Mouse (Mus musculus) cortical plate, adult 2 months (tissue): ENCODE data around the gene Hcn2. TPM values are rescaled to one million over a fixed set of nuclear protein-coding genes. Genes with fewer than 3 reads are reported as not detected.

Experiments used
- H3K27ac ChIP-seq: fragments of 200-500 bp; 2 replicates; pipeline ENCODE4 v1.5.1; 2012; ENCODE audit warnings: low read length, control low read depth, inconsistent platforms; ENCODE audit not compliant: insufficient read depth
- H3K4me1 ChIP-seq: fragments of 200-500 bp; 2 replicates; pipeline ENCODE4 v1.6.1; 2011; ENCODE audit warnings: low read length; ENCODE audit not compliant: control insufficient read depth, insufficient read depth
- H3K4me3 ChIP-seq: fragments of 200-500 bp; 2 replicates; pipeline ENCODE4 v1.5.1; 2011; ENCODE audit warnings: mild to moderate bottlenecking, low read length, control low read depth; ENCODE audit not compliant: insufficient read depth
- CTCF ChIP-seq: fragments of 200-500 bp; IDR thresholded peaks from 2 replicates; pipeline ENCODE4 v1.5.1; 2011; ENCODE audit warnings: mild to moderate bottlenecking, control low read depth, low read length; ENCODE audit not compliant: insufficient read depth; ENCODE audit errors: extremely low read depth
- POLR2A ChIP-seq: fragments of 200-500 bp; IDR thresholded peaks from 2 replicates; pipeline ENCODE4 v1.6.1; 2011; ENCODE audit warnings: mild to moderate bottlenecking, low read length, control low read depth; ENCODE audit not compliant: insufficient read depth; ENCODE audit errors: extremely low read depth
- polyA plus RNA-seq: library from polyadenylated mRNA; depleted of rRNA; stranded (reverse); fragments of >200 nt; gene quantifications from 2 replicates; pipeline ENCODE4 v1.2.3, GENCODE M21; 2012

Hcn2 gene
- polyA plus RNA-seq, 1 experiment: 123 TPM

- TF ChIP-seq POLR2A: no peak
- TF ChIP-seq CTCF: no peak
- H3K4me1 ChIP-seq: peaks cover 5% of the 10 kb centered on the region
- H3K27ac ChIP-seq: no peak overlapping the region
Observed at GRCm38 (mm10) chr10:79675346-79676035, 40.9 kb upstream of the Hcn2 start.

DNA sequence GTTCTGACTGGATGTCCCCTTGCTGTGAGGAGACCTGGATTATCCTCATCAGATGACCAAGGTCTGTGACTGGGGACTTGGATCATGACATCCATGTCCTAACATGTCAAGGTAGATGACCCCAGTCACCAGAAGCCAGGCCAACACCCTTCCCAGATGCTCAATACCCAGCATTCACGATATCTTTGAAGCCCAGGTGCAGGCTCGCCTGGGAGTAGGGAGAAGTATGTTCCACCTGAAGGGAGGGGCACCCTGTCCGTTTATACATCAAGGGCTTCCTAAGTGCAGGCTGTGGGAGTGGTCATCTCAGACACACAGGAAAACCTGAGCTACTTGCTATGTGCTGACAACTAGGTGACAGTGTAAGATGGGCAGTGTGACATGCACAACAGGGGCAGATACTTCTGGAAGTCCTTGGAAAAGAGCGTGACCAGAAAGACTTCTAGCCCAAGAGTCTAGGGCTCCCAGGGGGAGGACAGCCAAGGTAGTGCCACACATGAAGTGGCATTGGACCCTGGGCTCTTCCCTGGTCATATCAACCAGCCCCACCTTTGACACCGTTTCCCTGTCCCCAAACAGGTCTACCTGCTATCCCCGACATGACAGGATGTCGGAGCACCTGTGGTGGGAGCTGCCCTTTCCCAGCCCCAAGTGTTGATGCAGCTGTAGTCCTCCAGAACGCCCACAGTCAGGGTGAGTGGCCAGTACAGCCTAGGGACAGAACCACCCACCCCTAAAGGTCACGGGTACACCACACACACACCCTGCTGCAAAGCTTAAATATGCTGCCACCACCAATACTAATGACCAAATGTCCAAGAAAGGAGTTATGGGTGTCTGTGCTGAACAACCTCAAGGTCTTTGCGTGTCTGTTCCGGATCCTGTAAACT, 35.6 kb upstream of the Hcn2 start:
- Histone ChIP-seq H3K4me1 (no peaks in the 10 kb centered on the region; the same call in 1 of the 2 replicates), H3K27ac (peak overlapping the region; percentile 25; the same call in 1 of the 2 replicates), H3K4me3 (peak overlapping the region; percentile 33)
- no peak for TF ChIP-seq CTCF
- TF ChIP-seq POLR2A: no peak

More at GRCm38 (mm10) chr10:79675346-79676035, 40.9 kb upstream of the Hcn2 start:
- no peak overlapping the region for H3K4me3 ChIP-seq

- H3K4me1 ChIP-seq: no peaks in the 10 kb centered on the region; the same call in 1 of the 2 replicates
- peak within 1 kb of the TSS; percentile 94 for H3K4me3 ChIP-seq
- TF ChIP-seq POLR2A (peak; percentile 79), CTCF (no peak)
- peak within 1 kb of the TSS; percentile 25; the same call in 1 of the 2 replicates for H3K27ac ChIP-seq
Observed at GRCm38 (mm10) chr10:79681591-79682245, 34.7 kb upstream of the Hcn2 start, which contains the start of gene Cdc34. Gene Cdc34, plus strand, starts transcription at chr10:79682195.

- H3K27ac ChIP-seq: no peak overlapping the region
- H3K4me1 ChIP-seq: no peaks in the 10 kb centered on the region; the same call in 1 of the 2 replicates
- peak overlapping the region; percentile 94 for H3K4me3 ChIP-seq
- no peak for TF ChIP-seq CTCF
- no peak for TF ChIP-seq POLR2A
Observed at GRCm38 (mm10) chr10:79682551-79682915, 33.9 kb upstream of the Hcn2 start.

DNA sequence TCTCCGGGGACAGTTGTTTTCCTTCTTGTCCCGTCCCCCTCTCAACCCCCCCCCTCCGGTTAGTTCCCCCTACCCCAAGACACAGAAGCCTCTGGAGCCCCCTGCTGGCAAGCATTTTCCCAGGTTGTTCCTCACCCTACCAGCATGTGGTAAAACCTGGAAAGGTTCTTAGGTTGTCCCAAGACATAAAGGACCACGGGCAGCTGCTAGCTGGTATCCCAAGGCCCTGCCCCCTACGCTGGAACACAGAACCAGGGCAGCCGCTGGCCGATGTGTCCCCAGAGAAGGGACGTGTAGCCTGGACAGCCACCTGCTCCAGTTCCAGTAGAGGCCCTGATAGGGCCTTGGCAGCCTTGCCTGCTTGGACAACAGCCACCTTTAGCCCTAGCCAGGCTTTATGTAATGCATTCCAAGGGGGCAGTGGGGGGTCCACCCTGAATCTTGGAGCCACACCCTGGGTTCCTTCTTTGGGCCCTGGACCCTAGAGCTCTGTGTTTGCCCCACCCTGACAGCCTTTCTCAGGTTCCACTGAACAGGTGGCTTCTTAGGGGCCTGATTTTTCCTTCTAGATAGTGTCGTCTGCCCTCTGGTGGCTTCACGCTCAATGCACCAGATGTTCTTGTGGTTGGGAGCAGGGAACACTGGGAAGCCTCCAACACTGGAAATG, 33.4 kb upstream of the Hcn2 start:
- peak; percentile 47; the same call in 1 of the 2 replicates for TF ChIP-seq CTCF
- TF ChIP-seq POLR2A: no peak
- Histone ChIP-seq H3K27ac (no peak overlapping the region), H3K4me1 (no peaks in the 10 kb centered on the region; the same call in 1 of the 2 replicates), H3K4me3 (peak overlapping the region; percentile 94)

DNA sequence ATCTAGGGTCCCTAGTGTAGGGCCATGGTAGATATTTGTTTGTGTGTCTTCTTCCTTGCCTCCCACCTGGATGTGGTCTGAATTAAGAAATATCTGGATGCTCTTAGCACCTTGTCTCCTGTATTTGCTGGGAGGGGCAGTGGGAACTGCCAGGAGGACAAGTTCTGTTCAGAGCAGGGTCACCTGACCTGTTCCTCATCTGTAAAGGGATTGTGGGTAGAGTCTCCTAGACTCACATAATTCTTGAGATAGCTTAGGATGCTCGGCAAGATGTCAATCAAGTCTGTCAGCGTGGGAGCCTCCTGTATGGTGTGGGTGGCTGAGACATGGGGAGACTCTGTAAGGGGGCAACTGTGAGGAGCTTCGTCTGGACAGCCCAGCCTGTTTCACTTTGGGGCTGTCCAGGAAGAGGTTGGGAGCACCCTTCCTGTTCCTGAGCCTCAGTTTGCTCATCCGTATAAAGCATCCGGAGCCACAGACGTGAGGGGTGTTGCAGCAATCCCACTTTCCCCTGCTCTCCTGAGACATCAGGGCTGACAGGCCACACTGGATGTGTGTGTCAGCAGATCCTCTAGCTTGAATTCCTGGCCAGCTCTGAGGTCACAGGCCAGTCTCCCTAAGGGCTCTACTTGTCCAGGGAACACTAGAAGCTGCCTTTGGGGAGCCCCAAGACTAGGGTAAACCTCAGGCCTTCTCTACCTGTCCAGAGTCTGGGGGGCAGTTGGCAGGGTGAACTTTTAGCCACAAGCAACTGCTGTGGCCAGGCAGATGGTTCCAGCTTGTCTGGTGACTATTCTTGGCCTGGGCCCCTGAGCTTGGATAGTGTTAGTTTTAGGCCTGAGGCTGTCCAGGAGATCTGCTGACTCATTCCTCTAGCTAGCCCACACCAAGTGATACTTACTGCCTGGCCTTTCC, 32.5 kb upstream of the Hcn2 start:
- Histone ChIP-seq H3K4me3 (peak overlapping the region; percentile 94; the same call in 1 of the 2 replicates), H3K4me1 (no peaks in the 10 kb centered on the region; the same call in 1 of the 2 replicates), H3K27ac (no peak overlapping the region)
- no peak for TF ChIP-seq POLR2A

GRCm38 (mm10) chr10:79684770-79685600, 31.4 kb upstream of the Hcn2 start:
- no peaks in the 10 kb centered on the region; the same call in 1 of the 2 replicates for H3K4me1 ChIP-seq
- TF ChIP-seq POLR2A (no peak), CTCF (no peak)
- H3K27ac ChIP-seq: no peak overlapping the region
- no peak overlapping the region; the same call in 1 of the 2 replicates for H3K4me3 ChIP-seq

- Histone ChIP-seq H3K4me1 (no peaks in the 10 kb centered on the region; the same call in 1 of the 2 replicates), H3K27ac (no peak overlapping the region), H3K4me3 (no peak overlapping the region)
- TF ChIP-seq CTCF (no peak), POLR2A (no peak)
Observed at GRCm38 (mm10) chr10:79686219-79686618, 30.2 kb upstream of the Hcn2 start.
